Mouse (Mus musculus) B cell, adult 62 days (primary cell): Measurements from ENCODE around the gene Alx1. TPM values are rescaled to one million over a fixed set of nuclear protein-coding genes. Genes with fewer than 3 reads are reported as not detected.

ENCODE experiments used
- total RNA-seq: library from RNA; stranded (reverse); gene quantifications from 4 replicates; pipeline ENCODE4 v1.2.4, GENCODE M21; 2023

The Alx1 gene
- total RNA-seq: not detected in 4 replicates

DNA sequence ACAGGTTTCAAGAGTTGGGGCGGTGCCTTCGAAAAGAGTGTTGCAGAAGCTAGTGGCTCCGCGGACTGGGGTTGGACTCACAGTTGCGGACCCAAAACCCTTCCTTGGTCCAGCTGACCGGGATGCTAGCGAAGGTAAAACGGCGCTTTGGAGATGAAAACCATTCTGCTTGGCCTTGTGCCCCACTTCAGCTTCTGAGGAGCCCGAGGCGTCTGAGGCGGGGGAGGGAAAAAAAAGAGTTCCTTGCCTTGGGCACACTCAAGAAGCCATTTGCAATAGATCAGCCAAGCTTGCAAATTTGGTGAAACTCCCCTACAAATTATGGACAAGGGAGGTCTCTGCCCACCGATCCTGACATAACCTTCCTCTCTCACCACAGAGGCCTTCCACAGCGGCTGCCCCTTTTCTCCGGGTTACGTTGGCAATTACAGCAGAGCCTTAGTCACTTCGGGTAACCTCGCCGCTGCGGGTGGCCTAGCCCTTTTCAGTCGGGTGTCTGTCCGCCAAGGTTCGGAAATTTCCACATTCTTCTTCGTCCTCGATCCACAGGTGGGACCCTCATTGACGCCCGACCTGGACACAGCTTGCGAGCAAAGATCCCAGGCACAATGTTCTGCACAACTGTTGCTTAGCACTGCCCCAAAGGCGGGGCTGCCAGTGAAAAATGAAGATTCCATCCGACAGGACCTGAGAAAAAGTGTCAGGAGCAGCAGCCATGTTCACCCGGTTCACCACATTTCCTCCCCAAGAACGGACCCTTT lies at the start of gene Alx1:
Alx1 (minus strand) TSS at position 486 of the 761 bp plus-strand sequence.

Other genes starting within 250 kb of the Alx1 start
- not detected in 4 replicates for gene Lrriq1, start 206.1 kb upstream of the Alx1 start, total RNA-seq